Mouse (Mus musculus) regulatory T cell (primary cell): ENCODE data around the gene Akap7.

Experiments used
- in situ Hi-C: fragments of 300-600 bp; cut with MboI, MseI; formaldehyde crosslinking; loops from one replicate; pipeline ENCODE4 v1.15.1; 2025; ENCODE audit warnings: high pct_unique_total_duplicates

Akap7 gene

GRCm38 (mm10) chr10:25297666-25298263, 9.9 kb downstream of the Akap7 start:
- in situ Hi-C loops = loop anchor here (5.0 kb wide), 1 partner anchor 55 kb away; no protein-coding TSS in a partner anchor

GRCm38 (mm10) chr10:25296657-25297369, 10.9 kb downstream of the Akap7 start:
- in situ Hi-C loops = loop anchor here (5.0 kb wide), 1 partner anchor 55 kb away; no protein-coding TSS in a partner anchor

- in situ Hi-C loops = loop anchor here (5.0 kb wide), 1 partner anchor 56 kb away; no protein-coding TSS in a partner anchor
Observed at GRCm38 (mm10) chr10:25296286-25296656, 11.4 kb downstream of the Akap7 start.

GRCm38 (mm10) chr10:25295836-25296235, 11.8 kb downstream of the Akap7 start:
- in situ Hi-C loops = loop anchor here (5.0 kb wide), 1 partner anchor 56 kb away; no protein-coding TSS in a partner anchor

- in situ Hi-C loops = loop anchor here (5.0 kb wide), 1 partner anchor 57 kb away; no protein-coding TSS in a partner anchor
Observed at GRCm38 (mm10) chr10:25294999-25295398, 12.7 kb downstream of the Akap7 start.

- in situ Hi-C loops = no loop called here
Observed at GRCm38 (mm10) chr10:25293796-25294195, 13.9 kb downstream of the Akap7 start.

- in situ Hi-C loops = no loop called here
Observed at GRCm38 (mm10) chr10:25291053-25291452, 16.6 kb downstream of the Akap7 start.

GRCm38 (mm10) chr10:25285100-25285811, 22.4 kb downstream of the Akap7 start:
- in situ Hi-C loops = no loop called here

- in situ Hi-C loops = no loop called here
Observed at GRCm38 (mm10) chr10:25284427-25285099, 23.1 kb downstream of the Akap7 start.

- in situ Hi-C loops = no loop called here
Observed at GRCm38 (mm10) chr10:25283397-25283796, 24.3 kb downstream of the Akap7 start.

GRCm38 (mm10) chr10:25280141-25280540, 27.5 kb downstream of the Akap7 start:
- in situ Hi-C loops = no loop called here

- in situ Hi-C loops = loop anchor here (10.0 kb wide), 2 partner anchors 135 to 365 kb away; no protein-coding TSS in a partner anchor
Observed at GRCm38 (mm10) chr10:25279406-25279805, 28.3 kb downstream of the Akap7 start.

GRCm38 (mm10) chr10:25275492-25275891, 32.2 kb downstream of the Akap7 start:
- in situ Hi-C loops = loop anchor here (10.0 kb wide), 2 partner anchors 139 to 369 kb away; no protein-coding TSS in a partner anchor

GRCm38 (mm10) chr10:25274621-25275330, 32.9 kb downstream of the Akap7 start:
- in situ Hi-C loops = loop anchor here (10.0 kb wide), 2 partner anchors 140 to 370 kb away; no protein-coding TSS in a partner anchor

GRCm38 (mm10) chr10:25273731-25274130, 33.9 kb downstream of the Akap7 start:
- in situ Hi-C loops = loop anchor here (10.0 kb wide), 2 partner anchors 141 to 371 kb away; no protein-coding TSS in a partner anchor

GRCm38 (mm10) chr10:25271756-25272155, 35.9 kb downstream of the Akap7 start:
- in situ Hi-C loops = loop anchor here (10.0 kb wide), 2 partner anchors 143 to 373 kb away; no protein-coding TSS in a partner anchor

GRCm38 (mm10) chr10:25271207-25271606, 36.5 kb downstream of the Akap7 start:
- in situ Hi-C loops = loop anchor here (10.0 kb wide), 2 partner anchors 144 to 374 kb away; no protein-coding TSS in a partner anchor

- in situ Hi-C loops = loop anchor here (5.0 kb wide), 1 partner anchor 224 kb away; no protein-coding TSS in a partner anchor
Observed at GRCm38 (mm10) chr10:25268476-25269351, 39.0 kb downstream of the Akap7 start.

GRCm38 (mm10) chr10:25261176-25261575, 46.5 kb downstream of the Akap7 start:
- in situ Hi-C loops = no loop called here
